Mouse (Mus musculus) urinary bladder, postnatal 10 days (tissue): Measurements from ENCODE around the gene Ralgps1.

ENCODE experiments used
- DNase-seq: peaks from one replicate; pipeline ENCODE4 v3.0.0; 2022; ENCODE audit warnings: low spot score

Gene Ralgps1

GRCm38 (mm10) chr2:33279758-33280157, 91.5 kb downstream of the Ralgps1 start:
- DNase-seq = no peak

GRCm38 (mm10) chr2:33274719-33275490, 96.4 kb downstream of the Ralgps1 start:
- no peak for DNase-seq

DNA sequence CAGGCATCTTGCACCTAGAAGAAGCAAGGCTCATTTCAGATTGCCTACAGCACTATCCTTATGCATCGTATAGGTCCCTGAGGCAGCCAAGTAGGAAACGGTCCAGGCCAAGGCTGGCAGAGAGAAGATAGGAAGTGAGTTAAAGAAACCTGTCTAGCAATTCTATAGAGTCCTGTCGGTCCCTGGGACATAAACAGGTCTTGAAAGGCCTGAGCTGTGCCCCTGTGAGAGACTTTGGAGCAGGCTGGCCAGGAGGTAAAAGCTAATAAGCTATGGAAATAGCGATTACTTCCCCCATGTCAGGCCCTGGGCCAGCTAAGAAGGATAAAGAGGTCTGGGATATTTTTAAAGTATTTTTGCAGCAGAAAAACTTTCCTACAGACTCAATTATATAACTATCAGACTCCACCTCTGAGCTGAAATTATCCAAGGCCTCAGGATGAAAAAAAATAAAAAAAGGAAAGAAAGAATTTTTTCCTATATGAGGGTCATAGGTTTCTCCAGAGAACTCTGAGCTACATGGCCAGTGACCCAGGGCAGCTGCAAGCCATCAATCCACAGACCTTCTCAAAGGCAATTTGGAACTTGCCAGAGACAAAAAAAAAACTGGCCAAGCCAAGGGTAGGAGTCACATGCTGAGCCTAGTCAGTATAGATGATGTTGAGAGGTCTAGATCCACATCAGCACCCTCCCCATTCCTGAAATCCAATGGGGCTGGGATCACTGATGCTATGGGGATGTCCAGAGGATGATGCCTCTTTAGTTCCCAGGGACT, 98.4 kb downstream of the Ralgps1 start:
- no peak for DNase-seq

DNA sequence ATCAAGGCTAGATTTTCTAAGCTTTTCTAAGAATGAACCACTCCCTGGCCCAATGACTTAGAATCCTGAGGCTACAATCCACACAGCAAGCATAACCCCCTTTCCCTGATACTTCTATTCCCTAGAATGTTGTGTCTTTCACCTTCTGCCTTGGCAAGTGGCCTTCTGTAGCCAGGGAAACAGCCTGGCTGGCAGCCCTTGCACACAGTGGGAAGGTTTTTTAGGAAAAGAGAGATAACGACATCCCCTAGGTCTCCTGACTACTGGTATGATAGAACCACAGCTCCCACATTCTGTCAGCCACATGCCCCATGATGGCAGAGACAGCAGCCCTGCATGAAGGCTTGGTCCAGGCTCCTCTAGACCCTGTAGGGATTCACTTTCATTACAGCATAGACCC, 99.8 kb downstream of the Ralgps1 start:
- DNase-seq = no peak

- no peak for DNase-seq
Observed at GRCm38 (mm10) chr2:33270569-33270968, 100.7 kb downstream of the Ralgps1 start.

GRCm38 (mm10) chr2:33269132-33269493, 102.2 kb downstream of the Ralgps1 start:
- DNase-seq = no peak

DNA sequence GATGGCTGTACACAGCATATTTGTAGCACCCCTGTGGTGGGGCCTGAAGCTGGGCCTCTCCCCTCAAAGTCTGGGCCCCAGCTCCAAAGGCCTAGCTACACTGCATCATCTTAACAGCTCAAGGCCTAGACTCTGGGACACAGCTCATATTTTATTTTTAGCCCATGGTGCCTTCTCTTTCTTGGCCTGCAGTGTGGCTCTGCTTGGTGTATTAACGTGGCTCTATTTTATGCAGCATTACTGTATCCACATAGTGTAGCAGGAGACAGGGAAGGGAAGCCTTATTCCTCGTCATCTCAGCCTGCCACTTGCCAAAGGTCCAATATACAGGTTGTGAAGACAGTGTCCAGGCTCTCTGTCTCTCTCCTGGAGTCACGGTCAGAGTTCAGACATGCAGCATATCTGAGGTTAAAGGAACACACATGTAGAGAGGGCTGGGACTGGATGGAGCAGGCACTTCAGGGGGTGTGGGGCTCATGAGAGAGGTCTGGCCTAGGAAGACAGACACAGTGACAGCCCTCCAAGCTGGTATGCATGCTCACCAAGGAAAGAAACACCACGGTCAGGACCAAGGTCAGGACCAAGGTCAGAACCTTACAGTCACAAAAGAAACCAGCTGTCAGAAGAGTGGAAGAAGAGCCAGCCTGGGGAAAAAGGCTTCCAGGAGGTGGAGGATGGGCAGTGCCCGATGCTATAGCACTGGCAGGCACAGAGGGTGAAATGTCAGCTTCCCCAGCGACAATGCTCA, 102.7 kb downstream of the Ralgps1 start:
- DNase-seq = no peak

DNA sequence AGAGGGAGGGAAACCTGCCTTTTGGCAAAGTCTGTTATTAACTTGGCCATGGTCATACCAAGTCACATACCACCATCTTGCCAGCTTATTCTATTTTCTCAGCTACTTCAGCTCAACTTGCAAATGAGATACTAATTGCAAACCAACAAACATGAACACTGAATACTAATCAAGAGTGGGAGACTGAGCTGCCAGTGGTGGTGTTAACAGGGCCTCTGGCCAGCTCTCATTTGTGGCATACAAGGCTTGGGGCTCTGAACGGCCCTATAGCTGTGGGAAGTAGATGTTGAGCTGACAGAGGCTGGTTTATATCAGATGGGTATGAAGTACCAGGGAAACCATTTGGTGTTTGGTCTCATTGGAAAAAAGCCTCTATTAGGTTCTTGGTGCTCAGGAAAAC, 104.2 kb downstream of the Ralgps1 start:
- DNase-seq = no peak

GRCm38 (mm10) chr2:33265793-33266192, 105.5 kb downstream of the Ralgps1 start:
- no peak for DNase-seq

DNA sequence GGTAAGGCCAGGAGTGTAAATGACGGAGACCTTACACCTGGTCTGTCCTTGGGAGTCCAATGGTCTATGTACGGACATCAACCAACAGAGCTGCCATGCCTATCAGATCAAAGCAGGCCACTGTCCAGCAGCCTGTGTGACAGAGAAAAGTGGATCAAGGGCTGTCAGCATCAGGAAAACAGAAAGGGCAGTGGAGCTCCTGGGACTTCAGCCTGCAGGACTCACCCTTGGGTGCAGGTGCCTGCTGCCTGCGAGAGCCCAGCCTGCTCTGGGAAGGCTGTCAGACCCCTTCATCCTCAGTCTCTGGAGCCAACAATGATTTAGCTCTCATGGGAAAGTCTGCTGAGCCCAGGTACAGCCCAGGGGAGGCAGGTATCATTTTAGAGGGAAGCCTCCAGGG, 109.8 kb downstream of the Ralgps1 start:
- DNase-seq = no peak

DNA sequence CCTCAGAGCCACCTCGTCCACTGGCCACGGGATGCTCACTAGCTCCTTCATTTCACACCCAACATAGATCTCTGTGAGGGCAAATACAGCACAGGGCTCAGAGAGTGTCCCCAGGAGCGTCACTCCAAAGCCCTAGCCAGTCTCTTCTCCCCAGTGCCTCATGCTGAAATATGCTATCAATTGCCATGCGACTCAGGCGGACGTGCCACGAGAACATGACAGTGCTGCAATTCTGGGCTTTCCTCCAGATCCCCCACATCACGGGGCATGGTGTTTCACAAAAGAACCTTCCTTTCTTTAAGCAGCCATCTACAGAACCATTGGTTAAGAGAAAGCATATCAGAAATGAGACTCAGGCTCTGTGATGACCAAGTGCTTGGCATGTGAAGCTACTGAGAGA, 110.5 kb downstream of the Ralgps1 start:
- DNase-seq = no peak

DNA sequence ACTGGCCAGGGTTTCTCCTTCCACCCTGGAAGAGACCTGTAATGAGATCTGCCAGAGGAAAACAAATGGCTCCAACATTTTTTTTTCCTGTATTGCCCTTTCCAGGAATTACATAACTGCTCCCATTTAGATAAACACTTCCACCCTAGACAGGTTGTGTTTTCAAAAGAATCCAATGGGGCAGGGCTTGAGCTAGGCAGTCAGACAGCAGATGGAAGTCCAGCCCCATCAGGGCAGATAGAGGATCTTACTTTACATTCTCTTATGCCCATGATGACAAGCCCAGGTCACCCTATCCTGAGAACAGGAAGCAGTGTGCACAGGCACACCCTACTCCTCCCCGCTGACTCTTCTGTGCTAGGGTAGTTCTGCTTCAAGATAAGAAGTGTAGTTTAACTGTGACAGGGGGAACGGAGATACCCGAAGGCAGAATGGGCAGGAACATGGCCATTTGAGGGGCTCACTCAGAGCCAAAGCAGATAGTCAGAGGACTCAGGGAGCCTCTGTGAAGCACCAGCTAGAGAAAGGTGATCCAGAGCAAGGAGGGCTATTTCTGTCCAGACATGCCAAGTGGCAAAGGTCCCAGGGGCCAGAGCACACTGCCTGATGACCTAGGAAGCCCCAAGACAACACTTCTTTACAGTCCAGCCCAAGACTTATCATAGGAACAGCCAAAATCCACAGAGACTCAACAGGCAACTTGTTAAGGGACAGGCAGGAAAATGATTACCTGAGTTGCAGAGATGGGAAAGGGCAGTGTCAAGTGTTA, 114.3 kb downstream of the Ralgps1 start:
- DNase-seq = no peak

GRCm38 (mm10) chr2:33254318-33254985, 116.8 kb downstream of the Ralgps1 start:
- no peak for DNase-seq

DNA sequence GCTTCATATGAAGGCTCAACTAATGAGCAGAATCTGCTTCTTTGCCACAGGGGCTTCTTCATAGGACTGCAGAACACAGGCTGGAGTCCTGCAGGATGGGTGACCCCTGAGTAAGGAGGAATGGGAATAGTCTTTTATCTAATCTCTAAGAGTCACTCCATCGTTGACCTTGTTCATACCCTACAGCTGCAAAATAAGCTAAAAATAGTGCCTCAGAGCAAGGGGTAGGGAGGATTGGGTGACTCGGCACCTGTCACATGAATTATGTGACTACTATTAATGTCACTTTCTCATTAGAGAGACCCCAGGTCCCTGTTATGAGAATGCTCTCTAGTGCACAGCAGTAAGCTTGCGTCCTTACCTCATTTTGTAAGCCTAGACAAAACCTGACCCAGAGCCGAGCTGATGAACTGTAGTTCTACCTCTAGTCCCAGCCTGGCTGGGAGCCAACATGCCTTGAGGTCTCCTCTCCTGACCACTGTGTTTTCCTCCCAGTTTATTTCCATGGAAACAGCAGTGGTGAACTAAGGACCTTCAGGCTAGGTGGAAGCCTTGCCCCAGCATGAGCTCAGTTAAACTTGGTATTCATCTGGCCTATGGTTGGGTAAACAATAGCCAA, 117.6 kb downstream of the Ralgps1 start:
- no peak for DNase-seq

GRCm38 (mm10) chr2:33252751-33253150, 118.5 kb downstream of the Ralgps1 start:
- no peak for DNase-seq

- no peak for DNase-seq
Observed at GRCm38 (mm10) chr2:33249922-33250633, 121.2 kb downstream of the Ralgps1 start.

- no peak for DNase-seq
Observed at GRCm38 (mm10) chr2:33248549-33248948, 122.7 kb downstream of the Ralgps1 start.

GRCm38 (mm10) chr2:33246841-33247240, 124.4 kb downstream of the Ralgps1 start:
- no peak for DNase-seq

- DNase-seq = no peak
Observed at GRCm38 (mm10) chr2:33245350-33245749, 125.9 kb downstream of the Ralgps1 start.

DNA sequence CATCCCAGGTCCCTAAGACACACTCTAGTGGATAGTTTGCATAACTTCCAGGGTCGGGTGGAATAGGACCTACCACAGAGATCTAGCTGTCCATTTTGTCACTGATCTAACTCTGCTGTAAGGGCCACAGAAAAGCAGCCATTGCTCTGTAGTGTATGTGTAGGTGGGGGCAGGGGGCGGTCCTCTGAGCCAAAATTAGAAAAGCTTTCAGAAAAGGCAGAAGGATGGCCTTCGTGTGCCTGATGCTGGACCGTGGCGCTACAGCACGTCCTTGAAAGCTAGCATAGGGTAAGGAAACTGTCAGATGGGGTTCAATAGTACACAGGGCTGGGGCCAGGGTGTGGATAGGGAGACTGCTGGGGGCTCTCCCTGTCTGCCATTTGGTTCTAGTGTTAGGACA, 126.4 kb downstream of the Ralgps1 start:
- no peak for DNase-seq
